Comparison of ENCODE assay signal across 8 mouse cellular contexts in genomic region chr13:52822165-52823149, GRCm38 (mm10).
DNase-seq lines count a peak whose midpoint lies in the region; ATAC-seq and TF ChIP-seq lines count a peak whose summit lies in the region.

No protein-coding gene starts in this region.

- ATAC-seq in hindbrain, embryonic 14.5 days (ENCODE audit: low FRiP score): no peak; the same call in 1 of the 2 replicates
- ATAC-seq in activated CD4-positive, CD25-positive, alpha-beta regulatory T cell, adult 4 months: no peak

- peak overlapping the region; percentile 49 for H3K27ac ChIP-seq in forebrain, embryonic 10.5 days
- H3K27ac ChIP-seq in hindbrain, embryonic 14.5 days: no peak overlapping the region
- H3K27ac ChIP-seq in liver, adult 2 months (replicated peaks; ENCODE audit: insufficient read depth, low read depth, low read length): peak overlapping the region; percentile 93

- peak overlapping the region; percentile 28 for H3K4me2 ChIP-seq in hindbrain, embryonic 14.5 days (replicated peaks)

- no peak overlapping the region for H3K9ac ChIP-seq in hindbrain, embryonic 14.5 days
- peak overlapping the region; percentile 41 for H3K9ac ChIP-seq in liver, adult 2 months (ENCODE audit: low read depth, low read length)

- no peaks in the 10 kb centered on the region for H3K36me3 ChIP-seq in forebrain, embryonic 10.5 days (replicated peaks)
- no peaks in the 10 kb centered on the region for H3K36me3 ChIP-seq in hindbrain, embryonic 14.5 days (replicated peaks; ENCODE audit: control insufficient read depth, insufficient read depth)
- H3K36me3 ChIP-seq in liver, adult 2 months (ENCODE audit: control insufficient read depth, insufficient read depth, low read length): no peaks in the 10 kb centered on the region

- 33% methylated on average over 20 of the region's 23 CpGs for WGBS in forebrain, embryonic 10.5 days
- WGBS in hindbrain, embryonic 14.5 days: 23% methylated on average over 22 of the region's 23 CpGs
- WGBS in liver, adult 2 months: 5% methylated on average over 23 of the region's 23 CpGs

- peak overlapping the region; percentile 11; the same call in 1 of the 2 replicates for H3K4me3 ChIP-seq in forebrain, embryonic 10.5 days
- H3K4me3 ChIP-seq in hindbrain, embryonic 14.5 days (replicated peaks; ENCODE audit: low read length): no peak overlapping the region
- H3K4me3 ChIP-seq in liver, adult 2 months (ENCODE audit: insufficient read depth, low read depth, low read length): no peak overlapping the region

- H3K4me1 ChIP-seq in forebrain, embryonic 10.5 days: peaks cover 46% of the 10 kb centered on the region
- peaks cover 22% of the 10 kb centered on the region for H3K4me1 ChIP-seq in hindbrain, embryonic 14.5 days (replicated peaks; ENCODE audit: control insufficient read depth, insufficient read depth, low read length)
- peaks cover 41% of the 10 kb centered on the region for H3K4me1 ChIP-seq in liver, adult 2 months (ENCODE audit: control insufficient read depth, insufficient read depth, low read length)

- no peak for TF ChIP-seq CTCF in liver, adult 2 months (IDR thresholded peaks at IDR 0.05; ENCODE audit: low read depth, low read length)

- DNase-seq in ovary, adult 18-20 months (ENCODE audit: low spot score): peak; percentile 72
- DNase-seq in ovary, postnatal 10 days (ENCODE audit: low spot score): no peak
- DNase-seq in forebrain, embryonic 10.5 days (ENCODE audit: extremely low spot score, low spot score): peak; percentile 55
- DNase-seq in hindbrain, embryonic 14.5 days (ENCODE audit: low spot score): no peak
- DNase-seq in liver, adult 2 months (ENCODE audit: extremely low read depth, low read depth, low spot score): peak; percentile 96
- DNase-seq in monocyte, adult 2 months (ENCODE audit: low read depth in 1 of 2, low spot score in 2 of 2): peak; percentile 59 to 61
- DNase-seq in left cerebral cortex, adult 8-10 months (ENCODE audit: low spot score in 2 of 2): no peak

- TF ChIP-seq POLR2A in liver, adult 2 months (IDR thresholded peaks at IDR 0.05; ENCODE audit: extremely low read depth, insufficient read depth, low read length): no peak

- H3K9me3 ChIP-seq in forebrain, embryonic 10.5 days: no peaks in the 10 kb centered on the region
- H3K9me3 ChIP-seq in hindbrain, embryonic 14.5 days (ENCODE audit: control insufficient read depth, low read length): no peaks in the 10 kb centered on the region

- peaks cover 36% of the 10 kb centered on the region for H3K27me3 ChIP-seq in forebrain, embryonic 10.5 days (ENCODE audit: poor library complexity, severe bottlenecking)
- no peaks in the 10 kb centered on the region for H3K27me3 ChIP-seq in hindbrain, embryonic 14.5 days (ENCODE audit: control insufficient read depth, insufficient read depth, low read length)
- no peaks in the 10 kb centered on the region for H3K27me3 ChIP-seq in liver, adult 2 months (ENCODE audit: control insufficient read depth, insufficient read depth, low read length)

- H3K79me2 ChIP-seq in liver, adult 2 months (ENCODE audit: control insufficient read depth, insufficient read depth, low read length): no peaks in the 10 kb centered on the region

Comparison
In these comparisons a context has a peak if more than half of its experiments do, and no peak if none do; other contexts are left out.
1. DNase-seq: peak in ovary, adult 18-20 months (single experiment), forebrain, embryonic 10.5 days (single experiment), liver, adult 2 months (single experiment) and monocyte, adult 2 months (2 of 2); none in ovary, postnatal 10 days (single experiment), hindbrain, embryonic 14.5 days (single experiment) and left cerebral cortex, adult 8-10 months (0 of 2).